8 mouse cellular contexts compared by ENCODE assay signal in the genomic region with DNA sequence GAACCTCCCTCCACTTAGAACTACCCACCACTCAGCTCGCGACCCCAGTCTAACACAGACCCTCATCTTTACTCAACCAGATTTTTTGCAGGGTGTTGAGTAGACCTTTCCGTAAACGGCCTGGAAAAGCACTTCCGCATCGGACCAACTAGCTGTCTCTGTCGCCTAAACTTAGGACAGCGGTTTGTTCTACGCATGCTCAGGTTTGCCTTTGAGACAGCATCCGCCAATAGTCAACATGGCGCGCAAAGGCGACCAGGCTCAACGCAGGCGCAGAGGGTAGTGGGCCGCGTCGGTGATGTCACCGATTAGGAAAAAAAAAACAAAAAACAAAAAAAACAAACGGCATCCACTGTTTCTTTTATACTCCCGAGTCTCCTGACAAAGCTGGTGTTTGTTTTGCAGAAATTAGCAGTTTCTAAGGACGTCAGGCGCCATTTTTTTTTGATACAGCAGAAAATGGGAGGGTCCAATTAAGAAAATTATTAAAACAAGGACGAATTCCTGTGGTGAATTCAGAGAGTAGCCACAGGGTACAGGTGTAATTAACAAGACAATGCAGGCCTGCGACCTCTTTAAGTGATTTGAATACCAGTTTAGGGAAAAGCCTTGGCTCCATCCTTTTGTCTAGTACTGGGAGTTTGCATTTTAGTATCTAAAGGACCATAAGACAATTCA. TPM values are rescaled to one million over a fixed set of nuclear protein-coding genes. Genes with fewer than 3 reads are reported as not detected.
DNase-seq lines count a peak whose midpoint lies in the region; ATAC-seq lines count a peak whose summit lies in the region.

Zfp182 (minus strand) TSS at position 451 of the 678 bp plus-strand sequence.

- DNase-seq in adipocyte (ENCODE audit: low spot score): peak; percentile 91
- peak; percentile 87 for DNase-seq in embryo, embryonic 10 days (ENCODE audit: low spot score)
- peak; percentile 66 for DNase-seq in gastrocnemius, postnatal 10 days
- peak; percentile 82 to 85 for DNase-seq in left cerebral cortex, postnatal 10 days (ENCODE audit: extremely low spot score in 1 of 2, low spot score in 2 of 2)
- DNase-seq in right cerebral cortex, postnatal 25 days: peak; percentile 70
- DNase-seq in urinary bladder, postnatal 4 days (ENCODE audit: low spot score in 2 of 2): peak; percentile 71 to 80

- ATAC-seq in inflammation-experienced regulatory T-cells, adult 6 months: peak; percentile 92
- ATAC-seq in megakaryocyte-erythroid progenitor cell, adult 5-6 weeks (replicated peaks; ENCODE audit: low FRiP score, low TSS enrichment, poor library complexity, severe bottlenecking): peak; percentile 99

- intact Hi-C loops in left cerebral cortex, postnatal 10 days (cut with DNase I): no loop called here

RNA-seq across cellular contexts. Expression of gene Zfp182, which starts in this region (rescaled TPM):
- total RNA-seq in gastrocnemius, postnatal 10 days (2021): 1 to 10 TPM; 2.8 to 4.4 TPM
- 10 to 100 TPM; 17.9 to 20.9 (median 20.3) TPM for polyA plus RNA-seq in inflammation-experienced regulatory T-cells, adult 6 months (2017; shearing (Covaris generic))
- 1 to 10 TPM; 8.4 to 9.8 TPM for total RNA-seq in left cerebral cortex, postnatal 10 days (2021)
- total RNA-seq in megakaryocyte-erythroid progenitor cell, adult 5-6 weeks (2014; fragmentation: Nextera tagmentation): 15.7 and 19.1 TPM in 2 replicates
- total RNA-seq in megakaryocyte-erythroid progenitor cell, adult 5-6 weeks (2017): 11.2 and 15.5 TPM in 2 replicates

Comparison
In these comparisons a context has a peak if more than half of its experiments do, and no peak if none do; other contexts are left out.
1. Peak in every context shown above with its lines: DNase-seq and ATAC-seq.